ENCODE assay signal across 23 mouse cellular contexts in the genomic region with DNA sequence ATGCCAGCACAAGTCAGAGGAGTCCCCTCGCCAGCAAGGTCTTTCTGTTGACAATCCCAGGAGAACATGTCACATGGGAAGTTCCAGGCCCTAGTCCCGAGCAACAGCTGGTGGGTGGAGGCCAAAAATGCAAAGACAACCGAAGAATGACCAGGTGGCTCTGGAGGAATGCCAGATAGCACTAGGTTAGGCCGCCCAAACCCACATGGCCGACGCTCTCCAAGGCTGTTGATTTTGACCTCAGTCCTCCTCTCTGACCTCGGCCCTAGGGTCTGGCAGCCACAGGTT.
DNase-seq lines count a peak whose midpoint lies in the region; ATAC-seq and TF ChIP-seq lines count a peak whose summit lies in the region.
"Had no signal": no experiment of that assay in that cellular context is flagged by ENCODE, and none has a peak within 500 bp of the region (broad histone marks: within the 10 kb centered on the region; RNA-seq: fewer than 3 reads in every experiment).

No protein-coding gene starts in this region.

- ATAC-seq in forebrain, postnatal 0 days, result no peak
- no peak for ATAC-seq in forebrain, embryonic 13.5 days
- no peak for ATAC-seq in embryonic facial prominence, embryonic 14.5 days (ENCODE audit: low read depth)
- ATAC-seq in erythroblast, adult 5-6 weeks (replicated peaks; ENCODE audit: low FRiP score, poor library complexity, severe bottlenecking), result no peak
- ATAC-seq: midbrain, embryonic 15.5 days; Patski had no signal

- peak; percentile 45 to 49 for DNase-seq in cerebellum, postnatal 14 days
- DNase-seq in cerebellum, adult 9-11 months, result no peak
- DNase-seq in forebrain, postnatal 0 days, result no peak
- no peak for DNase-seq in layer of hippocampus, adult 2 months (ENCODE audit: low spot score in 2 of 2)
- DNase-seq in layer of hippocampus, postnatal 14 days (ENCODE audit: low spot score in 2 of 2), result no peak
- no peak for DNase-seq in embryonic facial prominence, embryonic 14.5 days (ENCODE audit: low spot score)
- DNase-seq: adrenal gland, postnatal 14 days; cerebellum, adult 18-20 months; cerebellum, postnatal 36 days; heart, postnatal 14 days; kidney, adult 18-20 months; lung, embryonic 14.5 days; lung, postnatal 14 days; spleen, adult 18-20 months; thymus, postnatal 14 days had no signal

- no peaks in the 10 kb centered on the region for H3K27me3 ChIP-seq in forebrain, postnatal 0 days (ENCODE audit: insufficient read depth, low read length)
- no peaks in the 10 kb centered on the region for H3K27me3 ChIP-seq in forebrain, embryonic 13.5 days
- H3K27me3 ChIP-seq in embryonic facial prominence, embryonic 14.5 days (replicated peaks; ENCODE audit: control insufficient read depth, insufficient read depth, low read length), result no peaks in the 10 kb centered on the region
- H3K27me3 ChIP-seq: hindbrain, embryonic 12.5 days; kidney, embryonic 15.5 days; liver, embryonic 15.5 days; midbrain, embryonic 15.5 days; Patski had no signal

- 73% methylated on average over 7 of the region's 7 CpGs for WGBS in forebrain, postnatal 0 days
- 87% methylated on average over 7 of the region's 7 CpGs for WGBS in forebrain, embryonic 13.5 days
- WGBS in embryonic facial prominence, embryonic 14.5 days, result 69% methylated on average over 7 of the region's 7 CpGs

- H3K4me3 ChIP-seq in forebrain, postnatal 0 days (ENCODE audit: low read depth, low read length), result no peak overlapping the region
- no peak overlapping the region for H3K4me3 ChIP-seq in forebrain, embryonic 13.5 days
- no peak overlapping the region for H3K4me3 ChIP-seq in layer of hippocampus, adult 2 months
- H3K4me3 ChIP-seq in embryonic facial prominence, embryonic 14.5 days (ENCODE audit: low read depth, low read length), result no peak overlapping the region
- H3K4me3 ChIP-seq: hindbrain, embryonic 12.5 days; kidney, embryonic 15.5 days; liver, embryonic 15.5 days; midbrain, embryonic 10.5 days; midbrain, embryonic 15.5 days had no signal

- H3K27ac ChIP-seq in forebrain, postnatal 0 days (ENCODE audit: low read depth, low read length), result 0 out of 2 replicates have a peak overlapping the region, but pooled peaks have one; percentile 31
- H3K27ac ChIP-seq in forebrain, embryonic 13.5 days, result no peak overlapping the region
- peak overlapping the region; percentile 53; the same call in 1 of the 2 replicates for H3K27ac ChIP-seq in layer of hippocampus, adult 2 months
- peak overlapping the region; percentile 58; the same call in 1 of the 2 replicates for H3K27ac ChIP-seq in embryonic facial prominence, embryonic 14.5 days (replicated peaks; ENCODE audit: low read depth, low read length)
- H3K27ac ChIP-seq: hindbrain, embryonic 12.5 days; kidney, embryonic 15.5 days; liver, embryonic 15.5 days; midbrain, embryonic 10.5 days had no signal

- H3K9me3 ChIP-seq in forebrain, postnatal 0 days (ENCODE audit: low read length), result no peaks in the 10 kb centered on the region
- H3K9me3 ChIP-seq in forebrain, embryonic 13.5 days (replicated peaks), result no peaks in the 10 kb centered on the region
- H3K9me3 ChIP-seq in embryonic facial prominence, embryonic 14.5 days (ENCODE audit: control insufficient read depth, low read length), result no peaks in the 10 kb centered on the region
- H3K9me3 ChIP-seq: hindbrain, embryonic 12.5 days; kidney, embryonic 15.5 days; liver, embryonic 15.5 days; midbrain, embryonic 10.5 days; midbrain, embryonic 15.5 days had no signal

- no peak for TF ChIP-seq CTCF in forebrain, postnatal 0 days (IDR thresholded peaks at IDR 0.05; ENCODE audit: low read depth)
- TF ChIP-seq CTCF in layer of hippocampus, adult 2 months (conservative IDR thresholded peaks at IDR 0.05), result no peak

- H3K9ac ChIP-seq in forebrain, postnatal 0 days, result no peak overlapping the region
- no peak overlapping the region for H3K9ac ChIP-seq in forebrain, embryonic 13.5 days
- no peak overlapping the region for H3K9ac ChIP-seq in embryonic facial prominence, embryonic 14.5 days (ENCODE audit: low read depth, low read length)
- H3K9ac ChIP-seq: hindbrain, embryonic 12.5 days; kidney, embryonic 15.5 days; liver, embryonic 15.5 days; lung, embryonic 14.5 days; midbrain, embryonic 15.5 days had no signal

- H3K36me3 ChIP-seq in forebrain, postnatal 0 days (ENCODE audit: insufficient read depth), result no peaks in the 10 kb centered on the region
- H3K36me3 ChIP-seq in forebrain, embryonic 13.5 days (ENCODE audit: poor library complexity, severe bottlenecking), result no peaks in the 10 kb centered on the region
- H3K36me3 ChIP-seq in embryonic facial prominence, embryonic 14.5 days (ENCODE audit: control insufficient read depth, insufficient read depth, low read length), result no peaks in the 10 kb centered on the region
- H3K36me3 ChIP-seq: hindbrain, embryonic 12.5 days; kidney, embryonic 15.5 days; liver, embryonic 15.5 days; midbrain, embryonic 10.5 days; midbrain, embryonic 15.5 days had no signal

- no peak overlapping the region for H3K4me2 ChIP-seq in forebrain, postnatal 0 days (ENCODE audit: low read depth)
- H3K4me2 ChIP-seq in forebrain, embryonic 13.5 days, result no peak overlapping the region
- H3K4me2 ChIP-seq in embryonic facial prominence, embryonic 14.5 days (ENCODE audit: low read depth, low read length), result no peak overlapping the region
- H3K4me2 ChIP-seq: hindbrain, embryonic 12.5 days; kidney, embryonic 15.5 days; liver, embryonic 15.5 days; lung, embryonic 14.5 days; midbrain, embryonic 15.5 days had no signal

- H3K4me1 ChIP-seq in forebrain, postnatal 0 days (ENCODE audit: insufficient read depth), result no peaks in the 10 kb centered on the region
- H3K4me1 ChIP-seq in forebrain, embryonic 13.5 days, result peaks cover 6% of the 10 kb centered on the region; the same call in 1 of the 2 replicates
- peaks cover 10% of the 10 kb centered on the region for H3K4me1 ChIP-seq in embryonic facial prominence, embryonic 14.5 days (ENCODE audit: control insufficient read depth, insufficient read depth, low read length)
- H3K4me1 ChIP-seq: liver, embryonic 15.5 days; midbrain, embryonic 10.5 days had no signal

Comparison
In these comparisons a context has a peak if more than half of its experiments do, and no peak if none do; other contexts are left out.
1. DNase-seq: peak in cerebellum, postnatal 14 days (2 of 2); none in cerebellum, adult 9-11 months (single experiment), forebrain, postnatal 0 days (single experiment), layer of hippocampus, adult 2 months (0 of 2), layer of hippocampus, postnatal 14 days (0 of 2) and embryonic facial prominence, embryonic 14.5 days (single experiment).